Mouse (Mus musculus) intestine, embryonic 16.5 days (tissue): ENCODE measurements at regions not wholly inside any gene's neighbourhood (a gene's known extent, or its start where the extent isn't known, plus 50 kb on each side); places are given as distances from the start of the nearest gene placed in this dataset.

Experiments
- ATAC-seq: fragments of 200-750 bp; cut with Nextera tagmentation; 2 replicates; pipeline ENCODE4 v1.8.0; 2017; ENCODE audit warnings: moderate TSS enrichment, moderate library complexity
- H3K27ac ChIP-seq: fragments of 300-500 bp; sonication (generic); 2 replicates; pipeline ENCODE4 v1.5.1; 2014; ENCODE audit warnings: mild to moderate bottlenecking, low read length
- H3K27me3 ChIP-seq: fragments of 300-500 bp; sonication (generic); replicated peaks from 2 replicates; pipeline ENCODE4 v1.6.1; 2014; ENCODE audit warnings: low read length, control low read depth, mixed read lengths; ENCODE audit not compliant: control insufficient read depth, insufficient read depth
- H3K36me3 ChIP-seq: fragments of 300-500 bp; sonication (generic); 2 replicates; pipeline ENCODE4 v1.6.1; 2014; ENCODE audit warnings: low read length, control low read depth; ENCODE audit not compliant: control insufficient read depth, insufficient read depth
- H3K4me1 ChIP-seq: fragments of 300-500 bp; sonication (generic); 2 replicates; pipeline ENCODE4 v1.6.1; 2014; ENCODE audit warnings: low read length, control low read depth, mixed read lengths; ENCODE audit not compliant: control insufficient read depth, insufficient read depth
- H3K4me2 ChIP-seq: fragments of 300-500 bp; sonication (generic); 2 replicates; pipeline ENCODE4 v1.6.1; 2014; ENCODE audit warnings: low read depth, low read length, control low read depth
- H3K4me3 ChIP-seq: fragments of 300-500 bp; sonication (generic); 2 replicates; pipeline ENCODE4 v1.5.1; 2014; ENCODE audit warnings: mild to moderate bottlenecking, low read length
- H3K9ac ChIP-seq: fragments of 300-500 bp; sonication (generic); 2 replicates; pipeline ENCODE4 v1.6.1; 2014; ENCODE audit warnings: low read depth, low read length
- H3K9me3 ChIP-seq: fragments of 300-500 bp; sonication (generic); 2 replicates; pipeline ENCODE4 v1.6.1; 2016; ENCODE audit warnings: low read length, control low read depth; ENCODE audit not compliant: control insufficient read depth
- WGBS: fragments of 180-500 bp; shearing (Covaris S2); extraction: QIAGEN DNeasy Blood & Tissue Kit; methylation state at CpG from one replicate; pipeline ENCODE4 v1.1.7; 2014; 5-methylcytosine and 5-hydroxymethylcytosine counted together

DNA sequence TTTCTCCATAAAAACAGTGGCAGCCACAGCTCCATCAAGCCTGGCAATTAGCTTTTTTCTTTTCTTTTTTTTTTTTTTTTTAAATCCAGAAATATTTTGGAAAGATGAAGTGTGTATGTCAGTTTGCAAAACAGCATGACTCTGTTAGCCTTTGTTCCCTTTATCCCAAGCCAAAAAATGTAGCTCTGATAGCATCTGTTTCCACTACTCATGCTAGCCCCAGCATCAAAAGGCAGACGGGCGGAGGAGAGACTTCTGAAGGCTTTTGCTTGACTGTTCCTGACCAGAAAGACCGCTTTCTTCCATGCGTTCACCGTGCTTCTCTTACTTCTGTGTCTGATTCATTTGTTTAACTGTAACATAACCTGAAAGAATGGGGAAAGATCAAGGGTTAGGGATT, 1039.5 kb downstream of the Ttll7 start:
- Histone ChIP-seq H3K9ac (no peak overlapping the region), H3K27me3 (no peaks in the 10 kb centered on the region), H3K9me3 (no peaks in the 10 kb centered on the region), H3K27ac (no peak overlapping the region), H3K4me1 (no peaks in the 10 kb centered on the region), H3K4me2 (no peak overlapping the region), H3K4me3 (no peak overlapping the region), H3K36me3 (no peaks in the 10 kb centered on the region)
- no peak for ATAC-seq
- WGBS: 84% methylated on average over 5 of the region's 5 CpGs

- WGBS: 78% methylated on average over 10 of the region's 10 CpGs
- no peak overlapping the region for H3K9ac ChIP-seq
- no peaks in the 10 kb centered on the region for H3K27me3 ChIP-seq
- H3K4me3 ChIP-seq: no peak overlapping the region
- no peaks in the 10 kb centered on the region for H3K36me3 ChIP-seq
- no peak overlapping the region for H3K4me2 ChIP-seq
- H3K27ac ChIP-seq: no peak overlapping the region
- ATAC-seq: no peak
- no peaks in the 10 kb centered on the region for H3K4me1 ChIP-seq
- H3K9me3 ChIP-seq: no peaks in the 10 kb centered on the region
Measured at GRCm38 (mm10) chr3:147886261-147886893, 1034.2 kb downstream of the Ttll7 start.

DNA sequence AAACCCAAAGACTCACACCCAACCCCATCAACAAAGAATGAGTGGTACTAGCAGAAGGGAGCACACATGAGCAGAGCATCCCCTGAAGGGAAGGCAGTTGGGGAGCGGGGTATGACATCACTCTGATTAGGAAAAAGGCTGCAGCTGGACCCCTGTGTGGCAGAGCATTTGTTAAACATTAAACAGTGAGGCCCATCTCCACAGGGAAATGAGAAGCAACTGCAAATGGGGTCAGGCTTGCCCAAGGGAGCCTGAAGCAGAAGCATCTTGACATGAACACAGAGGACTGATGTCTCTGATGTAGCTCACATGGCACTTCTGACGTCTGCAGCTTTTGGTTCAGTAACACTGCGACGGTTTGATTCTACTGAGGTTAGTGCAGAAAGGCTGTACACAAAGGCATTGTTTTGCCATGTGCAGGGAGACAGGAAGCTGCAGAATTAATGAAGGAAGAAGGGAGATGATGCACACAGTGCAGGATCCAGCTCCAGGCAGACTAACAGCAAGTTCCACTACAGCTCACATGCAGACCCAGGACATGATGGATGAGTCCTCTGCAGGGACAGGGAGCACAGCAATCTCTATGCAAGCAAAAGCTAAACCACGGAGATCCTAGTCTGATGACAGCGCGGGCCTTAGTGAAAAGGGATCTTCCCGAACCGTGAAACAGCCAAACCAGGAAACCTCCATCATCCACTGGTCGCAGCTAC, 1030.9 kb downstream of the Ttll7 start:
- Histone ChIP-seq H3K9me3 (no peaks in the 10 kb centered on the region), H3K4me3 (no peak overlapping the region), H3K4me2 (no peak overlapping the region), H3K9ac (no peak overlapping the region), H3K27me3 (no peaks in the 10 kb centered on the region), H3K4me1 (no peaks in the 10 kb centered on the region), H3K36me3 (no peaks in the 10 kb centered on the region), H3K27ac (no peak overlapping the region)
- WGBS: 53% methylated on average over 10 of the region's 10 CpGs
- no peak for ATAC-seq

- ATAC-seq: no peak
- no peaks in the 10 kb centered on the region for H3K4me1 ChIP-seq
- H3K9me3 ChIP-seq: no peaks in the 10 kb centered on the region
- no peak overlapping the region for H3K9ac ChIP-seq
- H3K27me3 ChIP-seq: no peaks in the 10 kb centered on the region
- no peak overlapping the region for H3K4me3 ChIP-seq
- no peak overlapping the region for H3K4me2 ChIP-seq
- H3K27ac ChIP-seq: no peak overlapping the region
- H3K36me3 ChIP-seq: no peaks in the 10 kb centered on the region
- WGBS: 63% methylated on average over 3 of the region's 3 CpGs
Measured at GRCm38 (mm10) chr3:147878690-147879089, 1026.5 kb downstream of the Ttll7 start.

GRCm38 (mm10) chr3:147868281-147868680, 1016.1 kb downstream of the Ttll7 start:
- no peak overlapping the region for H3K4me3 ChIP-seq
- ATAC-seq: no peak
- 59% methylated on average over 3 of the region's 3 CpGs for WGBS

GRCm38 (mm10) chr3:147853346-147853745, 1001.2 kb downstream of the Ttll7 start:
- 54% methylated on average over 4 of the region's 4 CpGs for WGBS
- Histone ChIP-seq H3K27me3 (no peaks in the 10 kb centered on the region), H3K4me2 (no peak overlapping the region), H3K4me1 (no peaks in the 10 kb centered on the region), H3K9ac (no peak overlapping the region), H3K9me3 (no peaks in the 10 kb centered on the region), H3K36me3 (no peaks in the 10 kb centered on the region), H3K27ac (no peak overlapping the region), H3K4me3 (no peak overlapping the region)
- ATAC-seq: peak; percentile 44; the same call in 1 of the 2 replicates

More at GRCm38 (mm10) chr3:147868281-147868680, 1016.1 kb downstream of the Ttll7 start:
- H3K4me1 ChIP-seq: no peaks in the 10 kb centered on the region
- no peaks in the 10 kb centered on the region for H3K36me3 ChIP-seq
- H3K4me2 ChIP-seq: no peak overlapping the region
- no peak overlapping the region for H3K27ac ChIP-seq
- H3K9me3 ChIP-seq: no peaks in the 10 kb centered on the region
- no peak overlapping the region for H3K9ac ChIP-seq
- no peaks in the 10 kb centered on the region for H3K27me3 ChIP-seq

- no peak overlapping the region for H3K4me3 ChIP-seq
- H3K9ac ChIP-seq: no peak overlapping the region
- no peaks in the 10 kb centered on the region for H3K27me3 ChIP-seq
- no peaks in the 10 kb centered on the region for H3K4me1 ChIP-seq
- H3K9me3 ChIP-seq: no peaks in the 10 kb centered on the region
- no peak for ATAC-seq
- 83% methylated on average over 2 of the region's 2 CpGs for WGBS
- no peak overlapping the region for H3K4me2 ChIP-seq
- no peak overlapping the region for H3K27ac ChIP-seq
- no peaks in the 10 kb centered on the region for H3K36me3 ChIP-seq
Measured at GRCm38 (mm10) chr3:147852830-147853229, 1000.7 kb downstream of the Ttll7 start.

- ATAC-seq: no peak
- no peaks in the 10 kb centered on the region for H3K4me1 ChIP-seq
- H3K9ac ChIP-seq: no peak overlapping the region
- no peak overlapping the region for H3K27ac ChIP-seq
- no peaks in the 10 kb centered on the region for H3K36me3 ChIP-seq
- H3K9me3 ChIP-seq: no peaks in the 10 kb centered on the region
- no peaks in the 10 kb centered on the region for H3K27me3 ChIP-seq
- H3K4me3 ChIP-seq: no peak overlapping the region
- no peak overlapping the region for H3K4me2 ChIP-seq
- 58% methylated on average over 3 of the region's 3 CpGs for WGBS
Measured at GRCm38 (mm10) chr3:147841357-147841756, 989.2 kb downstream of the Ttll7 start.

- Histone ChIP-seq H3K9ac (no peak overlapping the region), H3K4me2 (no peak overlapping the region), H3K4me1 (no peaks in the 10 kb centered on the region), H3K4me3 (no peak overlapping the region), H3K27me3 (no peaks in the 10 kb centered on the region), H3K9me3 (no peaks in the 10 kb centered on the region), H3K27ac (no peak overlapping the region), H3K36me3 (no peaks in the 10 kb centered on the region)
- no peak for ATAC-seq
- WGBS: 88% methylated on average over 4 of the region's 4 CpGs
Measured at GRCm38 (mm10) chr3:147838816-147839215, 986.6 kb downstream of the Ttll7 start.
